Mouse (Mus musculus): ENCODE data around the gene Xrcc3. TPM values are rescaled to one million over a fixed set of nuclear protein-coding genes. Genes with fewer than 3 reads are reported as not detected.

Xrcc3 gene
- polyA plus RNA-seq, 1 experiment, result 6.0 TPM

GRCm38 (mm10) chr12:111753347-111753746 is 60.3 kb downstream of the Xrcc3 start:
- H3K4me1 ChIP-seq (ENCODE audit: control insufficient read depth, insufficient read depth, low read length), result peaks cover 5% of the 10 kb centered on the region; the same call in 1 of the 2 replicates
- no peak overlapping the region for H3K4me3 ChIP-seq (ENCODE audit: insufficient read depth, low read depth, low read length)
- no peak for DNase-seq
- no peaks in the 10 kb centered on the region for H3K27me3 ChIP-seq (replicated peaks; ENCODE audit: control insufficient read depth, insufficient read depth, low read length)
- WGBS, result 31% methylated on average over 9 of the region's 9 CpGs
- TF ChIP-seq POLR2A (IDR thresholded peaks at IDR 0.05; ENCODE audit: low read depth, low read length) (no peak), CTCF (conservative IDR thresholded peaks at IDR 0.05; ENCODE audit: insufficient read depth, insufficient read length, low read depth, low read length) (no peak)
- H3K27ac ChIP-seq (ENCODE audit: insufficient read depth, low read depth, low read length), result no peak overlapping the region
- H3K36me3 ChIP-seq (ENCODE audit: control insufficient read depth, insufficient read depth, low read length), result no peaks in the 10 kb centered on the region

Other genes starting within 250 kb of the Xrcc3 start
- 33.7 and 37.4 TPM in 2 replicates for gene Mark3, start 239.3 kb downstream of the Xrcc3 start, polyA plus RNA-seq (2012; rRNA removed)
- gene Ckb, start 141.5 kb downstream of the Xrcc3 start, polyA plus RNA-seq (2012; rRNA removed), result 280 and 340 TPM in 2 replicates
- gene Trmt61a, start 135.8 kb downstream of the Xrcc3 start, polyA plus RNA-seq (2012; rRNA removed), result 12.4 and 16.9 TPM in 2 replicates
- 11.3 and 14.6 TPM in 2 replicates for gene Bag5, start 100.6 kb downstream of the Xrcc3 start, polyA plus RNA-seq (2012; rRNA removed)
- gene Apopt1, start 100.6 kb downstream of the Xrcc3 start, polyA plus RNA-seq (2012; rRNA removed), result 63.8 and 68.4 TPM in 2 replicates
- gene Klc1, start 55.0 kb downstream of the Xrcc3 start, polyA plus RNA-seq (2012; rRNA removed), result 40.3 and 44.3 TPM in 2 replicates
- 97.0 and 105 TPM in 2 replicates for gene Zfyve21, start 297 bp upstream of the Xrcc3 start, polyA plus RNA-seq (2012; rRNA removed)
- gene Ppp1r13b, start 94.2 kb upstream of the Xrcc3 start, polyA plus RNA-seq (2012; rRNA removed), result 11.2 and 11.7 TPM in 2 replicates
- 91.8 and 126 TPM in 2 replicates for gene Atp5mpl, start 153.1 kb upstream of the Xrcc3 start, polyA plus RNA-seq (2012; rRNA removed)
- 0.07 TPM in 1 of 2 replicates, not detected in the other for gene Tdrd9, start 157.7 kb upstream of the Xrcc3 start, polyA plus RNA-seq (2012; rRNA removed)
- not detected in 2 replicates for gene Rd3l, start 167.4 kb upstream of the Xrcc3 start, polyA plus RNA-seq (2012; rRNA removed)